12 mouse cellular contexts compared by ENCODE assay signal in the genomic region with DNA sequence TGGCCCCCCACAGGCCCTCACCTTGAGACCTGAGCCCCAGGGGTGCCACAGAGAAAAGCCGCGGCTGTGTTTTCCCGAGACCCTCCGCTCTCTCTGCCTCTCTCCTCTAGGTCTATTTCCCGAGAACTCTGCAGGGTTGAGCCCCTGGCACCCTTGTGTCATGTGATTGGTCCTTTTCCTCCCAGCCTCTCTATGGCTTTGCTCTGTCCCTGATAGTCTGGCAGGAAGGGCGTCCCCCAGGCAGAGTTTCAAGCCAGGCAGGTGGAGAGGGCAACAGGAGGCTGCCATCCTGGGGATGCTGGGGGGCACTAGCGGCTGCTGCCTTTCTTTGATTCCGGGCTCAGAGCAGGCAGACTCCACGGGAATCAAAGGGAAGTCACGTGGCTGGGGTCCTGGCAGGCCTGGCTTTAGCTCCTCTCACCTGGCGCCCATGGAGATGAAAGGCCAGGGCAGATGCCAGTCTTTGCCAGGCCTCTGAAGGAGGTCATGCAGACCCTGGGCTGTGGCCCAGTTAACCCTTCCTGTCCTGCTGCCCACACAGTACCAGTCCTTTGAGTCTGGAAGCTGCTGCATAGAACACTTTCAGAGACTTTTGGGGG. TPM values are rescaled to one million over a fixed set of nuclear protein-coding genes. Genes with fewer than 3 reads are reported as not detected.
A peak's percentile ranks its signal among the peaks of the same experiment; 100 is the strongest.
DNase-seq lines count a peak whose midpoint lies in the region; ATAC-seq lines count a peak whose summit lies in the region.
"Had no signal": no experiment of that assay in that cellular context is flagged by ENCODE, and none has a peak within 500 bp of the region (broad histone marks: within the 10 kb centered on the region; RNA-seq: fewer than 3 reads in every experiment).

No protein-coding gene starts in this region.

- DNase-seq in brain, adult 2 months (ENCODE audit: low read depth, low spot score): peak; percentile 84
- peak; percentile 75 for DNase-seq in cerebellum, adult 8-10 months
- DNase-seq in thymus, postnatal 0 days (ENCODE audit: low spot score): no peak
- DNase-seq in embryo, embryonic 9.5 days (ENCODE audit: extremely low spot score): no peak
- DNase-seq in kidney, postnatal 14 days: no peak
- no peak for DNase-seq in adrenal gland, postnatal 4 days (ENCODE audit: low spot score in 2 of 2)
- DNase-seq: gastrocnemius, postnatal 14 days; kidney, adult 11 months; lung, adult 18-20 months had no signal

- 4% methylated on average over 11 of the region's 11 CpGs for WGBS in forebrain, embryonic 15.5 days
- WGBS in limb, embryonic 12.5 days: 2% methylated on average over 11 of the region's 11 CpGs

- ATAC-seq in forebrain, embryonic 15.5 days (replicated peaks): no peak
- ATAC-seq in limb, embryonic 12.5 days (ENCODE audit: insufficient number of reproducible peaks, insufficient read depth, low FRiP score, low TSS enrichment, low read depth): no peak

- no peak overlapping the region for H3K27ac ChIP-seq in forebrain, embryonic 15.5 days (replicated peaks)
- H3K27ac ChIP-seq in limb, embryonic 12.5 days: no peak overlapping the region

- H3K27me3 ChIP-seq in forebrain, embryonic 15.5 days: peaks cover 60% of the 10 kb centered on the region
- peaks cover 98% of the 10 kb centered on the region for H3K27me3 ChIP-seq in limb, embryonic 12.5 days

- H3K36me3 ChIP-seq in forebrain, embryonic 15.5 days: no peaks in the 10 kb centered on the region
- no peaks in the 10 kb centered on the region for H3K36me3 ChIP-seq in limb, embryonic 12.5 days

- H3K4me2 ChIP-seq in forebrain, embryonic 15.5 days (replicated peaks): peak overlapping the region; percentile 9; the same call in 1 of the 2 replicates
- H3K4me2 ChIP-seq in limb, embryonic 12.5 days: peak overlapping the region; percentile 28

- no peak overlapping the region for H3K9ac ChIP-seq in forebrain, embryonic 15.5 days (replicated peaks)
- no peak overlapping the region for H3K9ac ChIP-seq in limb, embryonic 12.5 days (replicated peaks)

- H3K4me1 ChIP-seq in forebrain, embryonic 15.5 days: peaks cover 33% of the 10 kb centered on the region
- H3K4me1 ChIP-seq in limb, embryonic 12.5 days (replicated peaks): peaks cover 15% of the 10 kb centered on the region

- H3K4me3 ChIP-seq in forebrain, embryonic 15.5 days: no peak overlapping the region
- no peak overlapping the region for H3K4me3 ChIP-seq in limb, embryonic 12.5 days (replicated peaks)

- no peaks in the 10 kb centered on the region for H3K9me3 ChIP-seq in forebrain, embryonic 15.5 days
- H3K9me3 ChIP-seq in limb, embryonic 12.5 days: no peaks in the 10 kb centered on the region
- H3K9me3 ChIP-seq: megakaryocyte, embryonic 14.5 days had no signal

RNA-seq across cellular contexts. Expression of a gene that starts 8.6 kb away (rescaled TPM):
- 6.0 and 6.1 TPM in 2 replicates for polyA plus RNA-seq in forebrain, embryonic 15.5 days (2015; fragmentation: Nextera tagmentation; extraction: Ambion mirVana)
- 0.90 and 1.9 TPM in 2 replicates for polyA plus RNA-seq in limb, embryonic 12.5 days (2016; fragmentation: Nextera tagmentation; extraction: Ambion mirVana)
- polyA plus RNA-seq in thymus, postnatal 0 days (2015; fragmentation: Nextera tagmentation; extraction: Ambion mirVana): 0.14 and 0.21 TPM in 2 replicates
- total RNA-seq in adrenal gland, postnatal 4 days (2021): 1 to 10 TPM; 1.4 to 1.7 TPM

RNA-seq across cellular contexts. Expression of a gene that starts 44.4 kb away (rescaled TPM):
- polyA plus RNA-seq in forebrain, embryonic 15.5 days (2015; fragmentation: Nextera tagmentation; extraction: Ambion mirVana): 61.4 and 68.7 TPM in 2 replicates
- polyA plus RNA-seq in limb, embryonic 12.5 days (2016; fragmentation: Nextera tagmentation; extraction: Ambion mirVana): 47.2 and 48.3 TPM in 2 replicates
- polyA plus RNA-seq in thymus, postnatal 0 days (2015; fragmentation: Nextera tagmentation; extraction: Ambion mirVana): 49.5 and 49.6 TPM in 2 replicates
- total RNA-seq in adrenal gland, postnatal 4 days (2021): 10 to 100 TPM; 48.2 to 48.7 TPM

Comparison
In these comparisons a context has a peak if more than half of its experiments do, and no peak if none do; other contexts are left out.
1. DNase-seq: peak in brain, adult 2 months (single experiment) and cerebellum, adult 8-10 months (single experiment); none in thymus, postnatal 0 days (single experiment), embryo, embryonic 9.5 days (single experiment), kidney, postnatal 14 days (single experiment) and adrenal gland, postnatal 4 days (0 of 2).